Mouse (Mus musculus) ES-E14 (cell line): ENCODE measurements at regions not wholly inside any gene's neighbourhood (a gene's known extent, or its start where the extent isn't known, plus 50 kb on each side); places are given as distances from the start of the nearest gene placed in this dataset.

Source experiments
- DNase-seq: peaks from one replicate; pipeline ENCODE4 v3.0.0-alpha.2; 2013; ENCODE audit warnings: low read depth, low spot score
- H3K27ac ChIP-seq: 2 replicates; pipeline ENCODE4 v1.5.1; 2012; ENCODE audit warnings: low read depth, mild to moderate bottlenecking, low read length, moderate library complexity, mixed read lengths; ENCODE audit not compliant: poor library complexity, insufficient read depth, severe bottlenecking
- H3K36me3 ChIP-seq: 2 replicates; pipeline ENCODE4 v1.6.1; 2012; ENCODE audit warnings: mild to moderate bottlenecking, low read length, moderate library complexity, mixed read lengths; ENCODE audit not compliant: control insufficient read depth, poor library complexity, insufficient read depth, severe bottlenecking
- H3K4me1 ChIP-seq, 2 experiments: fragments of 150-350 bp in 1 of 2; sonication (generic) in 1 of 2; 2 replicates each; pipeline ENCODE4 v1.6.1; 2012; ENCODE audit warnings: low read length in 2 of 2, mild to moderate bottlenecking in 1 of 2, mixed read lengths in 1 of 2; ENCODE audit not compliant: control insufficient read depth in 2 of 2, insufficient read depth in 2 of 2, poor library complexity in 1 of 2
- H3K4me3 ChIP-seq, 2 experiments: fragments of 150-350 bp in 1 of 2; sonication (generic) in 1 of 2; 2 replicates each; pipeline ENCODE4 v1.5.1; 2012; ENCODE audit warnings: low read length in 2 of 2, low read depth in 1 of 2, mild to moderate bottlenecking in 1 of 2, mixed read lengths in 1 of 2; ENCODE audit not compliant: insufficient read depth in 1 of 2, poor library complexity in 1 of 2, severe bottlenecking in 1 of 2
- H3K9ac ChIP-seq: 2 replicates; pipeline ENCODE4 v1.6.1; 2012; ENCODE audit warnings: low read depth, mild to moderate bottlenecking, low read length, mixed read lengths; ENCODE audit not compliant: poor library complexity, insufficient read depth, severe bottlenecking
- H3K9me3 ChIP-seq: fragments of 150-350 bp; sonication (generic); 2 replicates; pipeline ENCODE4 v1.6.1; 2012; ENCODE audit warnings: low read depth, mild to moderate bottlenecking, low read length; ENCODE audit not compliant: control insufficient read depth, insufficient read depth
- CHD2 ChIP-seq: IDR thresholded peaks from 2 replicates; pipeline ENCODE4 v1.6.1; 2014; ENCODE audit warnings: mild to moderate bottlenecking, low read depth, low read length, inconsistent platforms
- HCFC1 ChIP-seq: IDR thresholded peaks from 2 replicates; pipeline ENCODE4 v1.6.1; 2012; ENCODE audit warnings: low read length, inconsistent platforms, borderline replicate concordance; ENCODE audit not compliant: insufficient read depth
- MAFK ChIP-seq: IDR thresholded peaks from 2 replicates; pipeline ENCODE4 v1.6.1; 2014; ENCODE audit warnings: mild to moderate bottlenecking, low read depth, low read length, inconsistent platforms; ENCODE audit not compliant: insufficient read depth
- ZC3H11A ChIP-seq: IDR thresholded peaks from 2 replicates; pipeline ENCODE4 v1.6.1; 2012; ENCODE audit warnings: low read depth, mild to moderate bottlenecking, inconsistent platforms, low read length, borderline replicate concordance
- ZNF384 ChIP-seq: IDR thresholded peaks from 2 replicates; pipeline ENCODE4 v1.6.1; 2012; ENCODE audit warnings: low read depth, low read length, inconsistent platforms
- in situ Hi-C, 2 experiments: fragments of 600-800 bp; cut with MboI; formaldehyde crosslinking; loops; one replicate each; pipeline ENCODE4 v1.15.1; 2025; ENCODE audit warnings: low sequenced_read_pairs in 2 of 2, inconsistent platforms in 1 of 2; ENCODE audit not compliant: unreplicated experiment in 2 of 2

- H3K4me3 ChIP-seq = no peak overlapping the region
- H3K9me3 ChIP-seq = no peaks in the 10 kb centered on the region
- no peaks in the 10 kb centered on the region for H3K4me1 ChIP-seq
- H3K27ac ChIP-seq = no peak overlapping the region
- no peak overlapping the region for H3K9ac ChIP-seq
- in situ Hi-C loops = no loop called here
- H3K36me3 ChIP-seq = no peaks in the 10 kb centered on the region
- TF ChIP-seq HCFC1 = no peak
- no peak for TF ChIP-seq MAFK
- TF ChIP-seq ZNF384 = no peak
- no peak for TF ChIP-seq CHD2
- no peak for TF ChIP-seq ZC3H11A
- no peak for DNase-seq
These were observed 110.2 kb downstream of the Olfr164 start for GRCm38 (mm10) chr16:19203681-19204080.

GRCm38 (mm10) chr16:19200977-19201376 lies 112.9 kb downstream of the Olfr164 start:
- in situ Hi-C loops = no loop called here
- no peak overlapping the region for H3K9ac ChIP-seq
- H3K4me1 ChIP-seq = no peaks in the 10 kb centered on the region
- no peak overlapping the region for H3K27ac ChIP-seq
- no peaks in the 10 kb centered on the region for H3K9me3 ChIP-seq
- no peak for DNase-seq
- no peaks in the 10 kb centered on the region for H3K36me3 ChIP-seq
- no peak overlapping the region for H3K4me3 ChIP-seq
- TF ChIP-seq ZC3H11A = no peak
- no peak for TF ChIP-seq HCFC1

GRCm38 (mm10) chr16:19199724-19200544 lies 113.9 kb downstream of the Olfr164 start:
- in situ Hi-C loops = no loop called here
- H3K36me3 ChIP-seq = no peaks in the 10 kb centered on the region
- H3K9me3 ChIP-seq = no peaks in the 10 kb centered on the region
- DNase-seq = no peak
- TF ChIP-seq MAFK (no peak), ZNF384 (no peak), CHD2 (no peak), ZC3H11A (no peak), HCFC1 (no peak)
- H3K9ac ChIP-seq = no peak overlapping the region
- H3K4me3 ChIP-seq = no peak overlapping the region
- no peaks in the 10 kb centered on the region for H3K4me1 ChIP-seq
- H3K27ac ChIP-seq = no peak overlapping the region

GRCm38 (mm10) chr16:19198539-19199385 lies 115.1 kb downstream of the Olfr164 start:
- Histone ChIP-seq H3K9me3 (no peaks in the 10 kb centered on the region), H3K4me1 (no peaks in the 10 kb centered on the region), H3K27ac (no peak overlapping the region), H3K36me3 (no peaks in the 10 kb centered on the region), H3K9ac (no peak overlapping the region), H3K4me3 (no peak overlapping the region)
- TF ChIP-seq CHD2 (no peak), HCFC1 (no peak), ZC3H11A (no peak), MAFK (no peak), ZNF384 (no peak)
- in situ Hi-C loops = no loop called here
- no peak for DNase-seq
